Mouse (Mus musculus): ENCODE results near the gene Mex3a.

Gene Mex3a

GRCm38 (mm10) chr3:88529204-88530000 lies 2.8 kb upstream of the Mex3a start:
- DNase-seq, result peak; percentile 21

GRCm38 (mm10) chr3:88530082-88530864 lies 1.9 kb upstream of the Mex3a start:
- DNase-seq, result peak; percentile 20

GRCm38 (mm10) chr3:88531348-88532298 lies 572 bp upstream of the Mex3a start:
- peak; percentile 94 for DNase-seq

- DNase-seq, result peak; percentile 70
These were observed 705 bp downstream of the Mex3a start for GRCm38 (mm10) chr3:88532689-88533511.

- DNase-seq, result no peak
These were observed 1.5 kb downstream of the Mex3a start for GRCm38 (mm10) chr3:88533706-88534105.

- DNase-seq, result no peak
These were observed 2.8 kb downstream of the Mex3a start for GRCm38 (mm10) chr3:88535005-88535404.

GRCm38 (mm10) chr3:88535527-88535926 lies 3.3 kb downstream of the Mex3a start:
- peak; percentile 11 for DNase-seq

- peak; percentile 85 for DNase-seq
These were observed 4.1 kb downstream of the Mex3a start for GRCm38 (mm10) chr3:88536103-88536930.

- DNase-seq, result no peak
These were observed 5.0 kb downstream of the Mex3a start for GRCm38 (mm10) chr3:88537146-88537545.

- peak; percentile 14 for DNase-seq
These were observed 6.3 kb downstream of the Mex3a start for GRCm38 (mm10) chr3:88538271-88539145.

GRCm38 (mm10) chr3:88539397-88539796 lies 7.2 kb downstream of the Mex3a start:
- DNase-seq, result peak; percentile 14

GRCm38 (mm10) chr3:88540085-88540484 lies 7.9 kb downstream of the Mex3a start:
- DNase-seq, result peak; percentile 14

- DNase-seq, result peak; percentile 16
These were observed 9.6 kb downstream of the Mex3a start for GRCm38 (mm10) chr3:88541622-88542401.

- no peak for DNase-seq
These were observed 10.3 kb downstream of the Mex3a start for GRCm38 (mm10) chr3:88542486-88542885.

- peak; percentile 12 for DNase-seq
These were observed 11.0 kb downstream of the Mex3a start for GRCm38 (mm10) chr3:88543174-88543573.

GRCm38 (mm10) chr3:88543651-88544410 lies 11.6 kb downstream of the Mex3a start:
- peak; percentile 25 for DNase-seq

GRCm38 (mm10) chr3:88544514-88544913 lies 12.3 kb downstream of the Mex3a start:
- DNase-seq, result peak; percentile 65

- DNase-seq, result no peak
These were observed 12.9 kb downstream of the Mex3a start for GRCm38 (mm10) chr3:88544955-88545591.
